Mouse (Mus musculus): ENCODE data around the gene Pdgfra.

DNA sequence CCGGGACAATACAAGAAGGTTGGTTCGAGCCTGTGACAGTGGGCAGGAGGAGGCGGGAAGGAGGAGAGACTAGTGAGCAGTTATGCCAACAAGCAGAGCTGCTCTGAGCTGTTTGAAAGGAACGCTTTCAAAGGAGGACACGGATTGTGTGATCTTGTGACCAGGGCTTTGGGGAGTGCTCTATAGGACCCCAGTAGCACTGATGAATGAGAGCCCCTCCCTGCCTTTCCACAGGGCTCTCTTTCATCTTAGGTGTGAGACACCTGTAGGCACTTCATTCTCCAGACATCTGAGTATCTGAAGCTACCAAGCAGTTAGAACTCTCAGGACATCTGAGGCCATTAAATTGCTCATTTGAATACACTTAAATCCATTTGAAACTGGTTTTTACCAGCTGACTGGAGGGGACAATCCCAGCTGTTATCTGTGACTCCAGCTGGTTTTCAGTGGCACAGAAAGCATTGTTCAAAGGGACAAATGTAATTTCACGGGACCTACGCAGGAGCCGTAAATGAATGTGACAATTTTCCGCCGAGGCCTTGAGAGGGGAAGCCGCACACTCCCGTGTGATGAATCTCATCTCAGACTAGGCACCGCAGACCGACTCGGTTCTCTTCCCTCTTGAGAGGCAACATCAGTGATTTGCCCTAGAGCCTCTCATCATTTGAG is 37.4 kb downstream of the Pdgfra start:
- TF ChIP-seq POLR2A (IDR thresholded peaks at IDR 0.05; ENCODE audit: borderline replicate concordance, low read depth, low read length) (no peak), CTCF (IDR thresholded peaks at IDR 0.05; ENCODE audit: low read depth, low read length) (no peak)

Measured in bone marrow macrophage, adult 2 months (primary cell).